Mouse (Mus musculus): ENCODE data around the gene Gngt2.

GRCm38 (mm10) chr11:95832129-95833005 lies 4.6 kb upstream of the Gngt2 start:
- no peak for TF ChIP-seq CTCF (IDR thresholded peaks at IDR 0.05; ENCODE audit: low read depth, low read length)
- no peak for TF ChIP-seq POLR2A (IDR thresholded peaks at IDR 0.05; ENCODE audit: borderline replicate concordance, low read depth, low read length)

Measured in bone marrow macrophage, adult 2 months (primary cell).